Mouse (Mus musculus): ENCODE data around the gene Usp47.

DNA sequence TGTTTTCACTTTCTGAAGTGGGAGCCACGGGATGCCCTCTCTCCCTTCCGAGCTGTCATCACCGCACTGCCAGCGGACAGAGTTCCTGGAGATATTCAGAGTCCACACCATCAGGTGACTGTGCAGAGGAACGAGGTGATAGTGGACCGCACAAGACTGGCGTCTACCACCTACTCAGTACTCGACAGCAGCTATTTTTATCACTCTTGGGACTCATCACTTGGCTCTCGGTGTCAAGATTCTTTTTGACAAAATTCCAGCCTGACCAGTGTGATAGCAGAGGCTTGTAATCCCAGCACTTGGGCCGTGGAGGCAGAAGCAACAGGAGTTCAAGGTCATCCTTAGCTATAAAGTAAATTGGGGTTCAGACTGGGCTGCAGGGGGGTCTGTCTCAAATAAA, 125.8 kb downstream of the Usp47 start:
- TF ChIP-seq POLR2A (IDR thresholded peaks at IDR 0.05; ENCODE audit: borderline replicate concordance, extremely low read depth, insufficient read depth, insufficient read length, poor library complexity, severe bottlenecking) (no peak), CTCF (IDR thresholded peaks at IDR 0.05; ENCODE audit: borderline replicate concordance, extremely low read depth, insufficient read depth, insufficient read length) (no peak)

Measured in brain, embryonic 14.5 days (tissue).